Mouse (Mus musculus): ENCODE measurements around the gene Srrm2. TPM values are rescaled to one million over a fixed set of nuclear protein-coding genes. Genes with fewer than 3 reads are reported as not detected.

The Srrm2 gene
- polyA plus RNA-seq, 1 experiment from 2014 or later = 314 TPM

- in situ Hi-C loops (cut with MboI; ENCODE audit: low pct_unique_long_range_greater_than_20kb) = no loop called here
- ATAC-seq = no peak
- CTCF ChIA-PET = interaction anchor here (1.0 to 1.1 kb wide), 2 partner anchors 9 to 83 kb away, joined by 4 read pairs; no protein-coding TSS in a partner anchor
- POLR2A ChIA-PET = no interaction called here
- no peak for DNase-seq (ENCODE audit: low read depth, low spot score)
- no peak for TF ChIP-seq CTCF (IDR thresholded peaks at IDR 0.05)
- H3K27me3 ChIP-seq = peaks cover 4% of the 10 kb centered on the region
Measured at GRCm38 (mm10) chr17:23746767-23747166, 43.6 kb upstream of the Srrm2 start.

- ATAC-seq = no peak
- ChIA-PET POLR2A (no interaction called here), CTCF (interaction anchor here (1.1 to 1.4 kb wide), 2 partner anchors 82 to 103 kb away, joined by 3 to 4 read pairs; no protein-coding TSS in a partner anchor)
- H3K27me3 ChIP-seq = peaks cover 4% of the 10 kb centered on the region
- in situ Hi-C loops (cut with MboI; ENCODE audit: low pct_unique_long_range_greater_than_20kb) = no loop called here
- TF ChIP-seq CTCF (IDR thresholded peaks at IDR 0.05) = no peak
- DNase-seq (ENCODE audit: low read depth, low spot score) = no peak
Measured at GRCm38 (mm10) chr17:23747471-23747870, 42.9 kb upstream of the Srrm2 start.

GRCm38 (mm10) chr17:23748026-23748425, 42.3 kb upstream of the Srrm2 start:
- in situ Hi-C loops (cut with MboI; ENCODE audit: low pct_unique_long_range_greater_than_20kb) = no loop called here
- CTCF ChIA-PET = interaction anchor here (0.9 to 1.6 kb wide), 5 partner anchors 8 to 124 kb away, joined by 3 to 5 read pairs (median 5); no protein-coding TSS in a partner anchor
- DNase-seq (ENCODE audit: low read depth, low spot score) (no peak), ATAC-seq (no peak)
- TF ChIP-seq CTCF (IDR thresholded peaks at IDR 0.05) = no peak
- POLR2A ChIA-PET = no interaction called here
- H3K27me3 ChIP-seq = peaks cover 4% of the 10 kb centered on the region

- ChIA-PET CTCF (interaction anchor here (0.7 to 1.6 kb wide), 9 partner anchors 9 to 123 kb away, joined by 3 to 5 read pairs (median 4); no protein-coding TSS in a partner anchor), POLR2A (no interaction called here)
- H3K27me3 ChIP-seq = peaks cover 4% of the 10 kb centered on the region
- DNase-seq (ENCODE audit: low read depth, low spot score) (no peak), ATAC-seq (peak; percentile 54)
- no peak for TF ChIP-seq CTCF (IDR thresholded peaks at IDR 0.05)
- in situ Hi-C loops (cut with MboI; ENCODE audit: low pct_unique_long_range_greater_than_20kb) = no loop called here
Measured at GRCm38 (mm10) chr17:23748631-23749391, 41.5 kb upstream of the Srrm2 start.

- ATAC-seq (no peak), DNase-seq (ENCODE audit: low read depth, low spot score) (no peak)
- H3K27me3 ChIP-seq = peaks cover 4% of the 10 kb centered on the region
- CTCF ChIA-PET = interaction anchor here (1.0 to 1.6 kb wide), 6 partner anchors 8 to 58 kb away, joined by 3 to 5 read pairs (median 4); no protein-coding TSS in a partner anchor
- TF ChIP-seq CTCF (IDR thresholded peaks at IDR 0.05) = no peak
- POLR2A ChIA-PET = no interaction called here
- in situ Hi-C loops (cut with MboI; ENCODE audit: low pct_unique_long_range_greater_than_20kb) = no loop called here
Measured at GRCm38 (mm10) chr17:23749400-23750191, 40.7 kb upstream of the Srrm2 start.

- in situ Hi-C loops (cut with MboI; ENCODE audit: low pct_unique_long_range_greater_than_20kb) = no loop called here
- DNase-seq (ENCODE audit: low read depth, low spot score) (no peak), ATAC-seq (no peak)
- TF ChIP-seq CTCF (IDR thresholded peaks at IDR 0.05) = no peak
- POLR2A ChIA-PET = no interaction called here
- CTCF ChIA-PET = no interaction called here
- H3K27me3 ChIP-seq = no peaks in the 10 kb centered on the region
Measured at GRCm38 (mm10) chr17:23755689-23756088, 34.6 kb upstream of the Srrm2 start.

GRCm38 (mm10) chr17:23757581-23757980, 32.8 kb upstream of the Srrm2 start:
- ChIA-PET CTCF (interaction anchor here (1.1 to 1.8 kb wide), 3 partner anchors 9 to 96 kb away, joined by 3 to 4 read pairs (median 3); no protein-coding TSS in a partner anchor), POLR2A (interaction anchor here (0.6 kb wide), 1 partner anchor 81 kb away, joined by 7 read pairs; no protein-coding TSS in a partner anchor)
- DNase-seq (ENCODE audit: low read depth, low spot score) = no peak
- TF ChIP-seq CTCF (IDR thresholded peaks at IDR 0.05) = no peak
- no peak for ATAC-seq
- H3K27me3 ChIP-seq = no peaks in the 10 kb centered on the region
- in situ Hi-C loops (cut with MboI; ENCODE audit: low pct_unique_long_range_greater_than_20kb) = no loop called here

- ChIA-PET CTCF (interaction anchor here (1.8 kb wide), 1 partner anchor 19 kb away, joined by 4 read pairs; no protein-coding TSS in a partner anchor), POLR2A (no interaction called here)
- DNase-seq (ENCODE audit: low read depth, low spot score) (no peak), ATAC-seq (no peak)
- in situ Hi-C loops (cut with MboI; ENCODE audit: low pct_unique_long_range_greater_than_20kb) = no loop called here
- no peaks in the 10 kb centered on the region for H3K27me3 ChIP-seq
- no peak for TF ChIP-seq CTCF (IDR thresholded peaks at IDR 0.05)
Measured at GRCm38 (mm10) chr17:23758801-23759200, 31.5 kb upstream of the Srrm2 start.

- in situ Hi-C loops (cut with MboI; ENCODE audit: low pct_unique_long_range_greater_than_20kb) = no loop called here
- POLR2A ChIA-PET = no interaction called here
- CTCF ChIA-PET = no interaction called here
- ATAC-seq (no peak), DNase-seq (ENCODE audit: low read depth, low spot score) (no peak)
- H3K27me3 ChIP-seq = no peaks in the 10 kb centered on the region
- TF ChIP-seq CTCF (IDR thresholded peaks at IDR 0.05) = no peak
Measured at GRCm38 (mm10) chr17:23760231-23760630, 30.1 kb upstream of the Srrm2 start.

GRCm38 (mm10) chr17:23761155-23761554, 29.2 kb upstream of the Srrm2 start:
- ChIA-PET POLR2A (no interaction called here), CTCF (interaction anchor here (0.7 to 0.8 kb wide), 2 partner anchors 11 to 12 kb away, joined by 3 to 4 read pairs; no protein-coding TSS in a partner anchor)
- no peak for TF ChIP-seq CTCF (IDR thresholded peaks at IDR 0.05)
- in situ Hi-C loops (cut with MboI; ENCODE audit: low pct_unique_long_range_greater_than_20kb) = no loop called here
- H3K27me3 ChIP-seq = no peaks in the 10 kb centered on the region
- ATAC-seq (no peak), DNase-seq (ENCODE audit: low read depth, low spot score) (no peak)

All from Patski (cell line).